Mouse (Mus musculus): ENCODE measurements around the gene Sass6.
"Not testable (repeated sequence)": the region's sequence is repeated elsewhere in the genome, so short reads cannot be mapped to it uniquely, and the experiment has no call there.

DNA sequence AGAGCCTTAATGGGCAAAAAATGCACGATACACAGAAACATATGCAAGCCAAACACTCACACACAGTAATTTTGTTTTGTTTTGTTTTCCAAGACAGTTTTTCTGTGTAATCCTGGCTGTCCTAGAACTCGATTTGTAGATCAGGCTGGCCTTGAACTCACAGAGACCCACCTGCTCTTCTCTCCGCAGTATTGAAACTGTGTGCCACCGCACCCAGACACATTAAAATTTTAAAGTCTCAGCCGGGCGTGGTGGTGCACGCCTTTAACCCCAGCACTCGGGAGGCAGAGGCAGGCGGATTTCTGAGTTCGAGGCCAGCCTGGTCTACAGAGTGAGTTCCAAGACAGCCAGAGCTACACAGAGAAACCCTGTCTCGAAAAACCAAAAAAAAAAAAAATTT is 59.3 kb downstream of the Sass6 start:
- TF ChIP-seq ZNF384 (IDR thresholded peaks at IDR 0.05; ENCODE audit: low read depth, low read length); HCFC1 (IDR thresholded peaks at IDR 0.05; ENCODE audit: borderline replicate concordance, insufficient read depth, low read length); CHD2 (IDR thresholded peaks at IDR 0.05; ENCODE audit: low read depth, low read length); ZC3H11A (IDR thresholded peaks at IDR 0.05; ENCODE audit: borderline replicate concordance, low read depth, low read length): not testable (repeated sequence)
